Mouse (Mus musculus) stomach, embryonic 15.5 days (tissue): Measurements from ENCODE around the gene Bmper. TPM values are rescaled to one million over a fixed set of nuclear protein-coding genes. Genes with fewer than 3 reads are reported as not detected.

ENCODE experiments used
- ATAC-seq: fragments of 200-750 bp; cut with Nextera tagmentation; 2 replicates; pipeline ENCODE4 v1.8.0; 2017; ENCODE audit warnings: low read depth, moderate number of reproducible peaks, moderate TSS enrichment; ENCODE audit not compliant: insufficient read depth, low FRiP score
- H3K27ac ChIP-seq: fragments of 300-500 bp; sonication (generic); 2 replicates; pipeline ENCODE4 v1.5.1; 2015; ENCODE audit warnings: mild to moderate bottlenecking, inconsistent platforms
- H3K27me3 ChIP-seq: fragments of 300-500 bp; sonication (generic); replicated peaks from 2 replicates; pipeline ENCODE4 v1.6.1; 2015; ENCODE audit warnings: inconsistent platforms
- H3K36me3 ChIP-seq: fragments of 300-500 bp; sonication (generic); 2 replicates; pipeline ENCODE4 v1.6.1; 2015; ENCODE audit warnings: inconsistent platforms
- H3K4me1 ChIP-seq: fragments of 300-500 bp; sonication (generic); 2 replicates; pipeline ENCODE4 v1.6.1; 2015; ENCODE audit warnings: inconsistent platforms
- H3K4me2 ChIP-seq: fragments of 300-500 bp; sonication (generic); 2 replicates; pipeline ENCODE4 v1.6.1; 2015; ENCODE audit warnings: mild to moderate bottlenecking, inconsistent platforms
- H3K4me3 ChIP-seq: fragments of 300-500 bp; sonication (generic); replicated peaks from 2 replicates; pipeline ENCODE4 v1.5.1; 2015; ENCODE audit warnings: inconsistent platforms
- H3K9ac ChIP-seq: fragments of 300-500 bp; sonication (generic); 2 replicates; pipeline ENCODE4 v1.6.1; 2015; ENCODE audit warnings: inconsistent platforms
- H3K9me3 ChIP-seq: fragments of 300-500 bp; sonication (generic); 2 replicates; pipeline ENCODE4 v1.6.1; 2016; ENCODE audit warnings: inconsistent platforms
- WGBS: fragments of 180-500 bp; shearing (Covaris S2); methylation state at CpG from one replicate; pipeline ENCODE4 v1.1.7; 2015; 5-methylcytosine and 5-hydroxymethylcytosine counted together
- polyA plus RNA-seq: library from polyadenylated mRNA; unstranded; fragments of >200 nt; fragmentation: Nextera tagmentation; extraction: Ambion mirVana; gene quantifications from 2 replicates; pipeline ENCODE4 v1.2.1, GENCODE M21; 2015

Bmper gene
- polyA plus RNA-seq, 1 experiment from 2014 or later: 7.3 TPM

DNA sequence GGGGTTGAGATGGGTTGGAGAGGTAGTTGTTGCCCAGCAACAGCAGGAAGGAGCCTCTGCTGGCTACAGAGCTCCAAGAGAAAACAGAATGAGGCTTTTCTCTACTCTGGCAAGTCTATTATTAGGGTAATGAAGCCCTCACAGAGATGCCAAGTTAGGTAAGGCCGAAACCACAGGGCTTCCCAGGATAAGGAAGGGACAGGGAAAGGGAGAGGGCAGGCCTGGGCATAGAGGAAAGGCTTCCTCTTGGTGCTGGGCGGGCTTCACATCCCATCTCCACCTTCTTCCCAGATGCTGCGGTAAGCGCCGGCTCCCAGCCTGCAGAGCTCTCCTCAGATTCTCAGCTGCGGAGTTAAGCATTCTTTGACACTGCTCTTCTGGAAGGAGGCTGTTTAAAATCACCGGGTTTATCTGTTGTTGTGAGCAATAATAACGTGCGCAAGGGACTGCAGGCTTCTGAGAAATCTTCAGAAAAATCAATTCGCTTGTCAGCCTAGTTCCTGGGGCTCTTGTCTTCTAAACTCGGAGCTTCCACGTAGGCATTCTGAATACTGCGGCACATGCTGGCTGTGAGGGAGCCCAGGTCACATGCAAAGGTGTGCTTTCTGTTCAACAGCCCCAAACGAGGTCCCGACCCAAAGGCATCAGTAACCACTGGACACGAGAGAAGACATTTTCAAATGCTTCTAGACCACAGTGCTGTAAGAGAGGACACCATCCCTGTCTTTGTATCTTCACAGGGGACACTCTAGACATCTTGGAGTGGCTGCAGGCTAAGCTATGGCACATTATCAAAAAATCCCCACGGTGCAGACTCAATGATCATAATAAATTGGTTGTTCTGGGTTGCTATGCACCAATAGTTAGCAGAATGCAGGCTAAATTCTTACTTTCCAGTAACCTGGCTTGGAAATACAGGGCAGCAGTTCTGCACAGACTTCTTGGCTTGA lies 18.3 kb upstream of the Bmper start:
- 19% methylated on average over 17 of the region's 17 CpGs for WGBS
- Histone ChIP-seq H3K4me1 (no peaks in the 10 kb centered on the region), H3K9ac (no peak overlapping the region), H3K36me3 (no peaks in the 10 kb centered on the region), H3K4me2 (peak overlapping the region; percentile 1; the same call in 1 of the 2 replicates), H3K9me3 (no peaks in the 10 kb centered on the region), H3K4me3 (no peak overlapping the region), H3K27me3 (peaks cover 3% of the 10 kb centered on the region; the same call in 1 of the 2 replicates), H3K27ac (no peak overlapping the region)
- ATAC-seq: no peak

DNA sequence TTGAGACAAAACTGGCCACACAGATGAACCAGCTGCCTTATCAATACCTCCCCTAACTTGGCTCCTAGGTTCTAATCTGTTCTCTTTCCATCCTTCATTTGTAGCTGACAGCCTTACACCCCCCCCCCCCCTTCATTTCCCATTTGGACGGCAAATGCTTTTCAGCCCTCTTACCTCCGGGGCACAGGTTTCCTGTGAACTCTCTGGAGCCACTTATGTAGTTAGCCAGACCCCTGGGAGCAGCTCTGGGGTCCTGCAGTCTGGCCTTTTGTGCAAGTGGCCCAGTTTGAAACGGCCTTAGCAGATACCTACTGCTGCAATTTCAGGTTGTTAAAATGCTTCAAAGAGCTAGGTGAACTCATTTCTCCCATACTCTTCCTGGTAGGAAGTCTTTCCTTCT lies 17.6 kb upstream of the Bmper start:
- Histone ChIP-seq H3K4me1 (no peaks in the 10 kb centered on the region), H3K9me3 (no peaks in the 10 kb centered on the region), H3K9ac (no peak overlapping the region), H3K27me3 (peaks cover 3% of the 10 kb centered on the region; the same call in 1 of the 2 replicates), H3K36me3 (no peaks in the 10 kb centered on the region), H3K27ac (no peak overlapping the region), H3K4me3 (no peak overlapping the region), H3K4me2 (no peak overlapping the region)
- ATAC-seq: no peak
- WGBS: 33% methylated on average over 3 of the region's 3 CpGs

DNA sequence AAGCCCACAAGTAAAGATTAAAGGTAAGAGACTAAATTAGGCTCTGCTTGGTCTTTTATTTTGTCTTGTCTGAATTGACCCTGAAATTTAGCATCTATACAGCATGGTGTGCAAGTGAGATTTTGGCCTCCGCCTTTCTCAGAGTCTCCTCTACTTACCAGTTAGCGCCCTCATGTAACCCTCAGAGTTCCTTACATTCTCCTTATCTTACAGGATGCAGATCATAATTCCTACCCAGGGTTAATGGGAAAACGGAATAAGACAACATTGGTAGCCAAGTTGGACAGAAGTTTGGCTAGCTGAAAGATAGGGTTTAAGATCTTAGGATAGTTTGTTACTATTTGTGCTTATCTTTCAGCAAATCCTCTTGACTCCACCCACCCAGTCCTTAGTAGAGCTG lies 17.1 kb upstream of the Bmper start:
- H3K36me3 ChIP-seq: no peaks in the 10 kb centered on the region
- H3K27ac ChIP-seq: no peak overlapping the region
- 86% methylated on average over 3 of the region's 3 CpGs for WGBS
- no peak overlapping the region for H3K4me2 ChIP-seq
- no peak overlapping the region for H3K9ac ChIP-seq
- no peaks in the 10 kb centered on the region for H3K9me3 ChIP-seq
- H3K27me3 ChIP-seq: peaks cover 3% of the 10 kb centered on the region; the same call in 1 of the 2 replicates
- ATAC-seq: no peak
- H3K4me1 ChIP-seq: no peaks in the 10 kb centered on the region
- H3K4me3 ChIP-seq: no peak overlapping the region

DNA sequence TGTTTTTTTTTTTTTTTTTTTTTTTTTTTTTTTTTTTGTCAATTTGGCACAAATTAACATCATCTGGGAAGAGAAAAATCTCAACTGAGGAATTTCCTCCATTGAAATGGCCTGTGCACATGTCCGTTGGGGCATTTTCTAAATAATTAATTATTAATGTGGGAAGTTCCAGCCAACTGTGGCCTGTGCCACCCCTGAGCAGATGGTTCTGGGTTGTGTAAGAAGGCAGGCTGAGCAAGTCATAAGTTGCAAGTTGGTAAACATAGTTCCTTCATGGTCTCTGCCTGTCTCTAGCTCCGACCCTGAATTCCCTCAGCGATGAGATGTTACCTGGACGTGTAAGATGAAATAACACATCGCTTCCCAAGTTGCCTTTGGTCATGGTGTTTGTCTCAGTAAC lies 16.7 kb upstream of the Bmper start:
- Histone ChIP-seq H3K4me2 (no peak overlapping the region), H3K4me1 (no peaks in the 10 kb centered on the region), H3K9ac (no peak overlapping the region), H3K36me3 (no peaks in the 10 kb centered on the region), H3K27ac (no peak overlapping the region), H3K27me3 (peaks cover 3% of the 10 kb centered on the region; the same call in 1 of the 2 replicates), H3K9me3 (no peaks in the 10 kb centered on the region), H3K4me3 (no peak overlapping the region)
- ATAC-seq: no peak
- 88% methylated on average over 5 of the region's 5 CpGs for WGBS

DNA sequence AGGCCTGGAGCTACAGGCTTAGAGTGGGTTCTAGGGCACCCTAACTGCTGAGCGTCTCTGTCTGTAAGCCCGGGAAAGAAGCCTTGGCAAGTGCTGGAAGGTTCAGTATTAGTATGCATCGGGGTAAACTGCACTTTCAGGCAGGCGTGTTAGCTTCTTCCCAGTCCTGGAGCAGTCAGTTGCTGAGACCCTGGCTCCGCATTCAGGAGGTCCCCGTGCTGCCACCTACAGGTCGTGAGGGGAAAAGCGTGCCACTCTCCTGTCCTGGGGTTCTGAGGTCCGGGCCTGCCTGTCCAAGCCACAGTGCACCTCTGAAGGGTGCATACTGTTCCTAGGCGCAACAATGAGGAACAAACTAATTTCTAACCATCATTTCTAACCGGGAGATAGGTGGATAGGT lies 10.6 kb upstream of the Bmper start:
- Histone ChIP-seq H3K9ac (no peak overlapping the region), H3K27ac (no peak overlapping the region), H3K4me1 (no peaks in the 10 kb centered on the region), H3K9me3 (no peaks in the 10 kb centered on the region), H3K4me3 (no peak overlapping the region), H3K4me2 (no peak overlapping the region), H3K36me3 (no peaks in the 10 kb centered on the region), H3K27me3 (no peaks in the 10 kb centered on the region; the same call in 1 of the 2 replicates)
- 7% methylated on average over 11 of the region's 11 CpGs for WGBS
- peak; percentile 73; the same call in 1 of the 2 replicates for ATAC-seq

DNA sequence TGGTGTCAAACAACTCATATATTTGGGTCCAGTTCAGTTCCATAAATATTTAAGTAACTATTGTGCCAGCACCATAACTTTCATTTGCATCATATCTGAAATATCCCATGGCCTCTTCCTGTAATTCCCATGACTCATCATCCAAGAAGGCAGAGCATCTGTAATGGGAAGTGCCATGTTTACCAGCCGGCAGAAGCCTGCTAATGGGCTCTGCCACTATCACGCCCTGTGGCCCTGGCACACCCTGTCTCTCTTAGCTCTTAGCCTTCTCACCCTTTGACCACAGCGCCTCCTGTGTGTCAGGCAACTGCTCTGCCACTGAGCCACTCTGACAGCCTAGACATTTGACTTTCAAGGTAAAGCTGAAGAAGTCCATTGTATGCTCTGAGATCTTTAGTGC lies 3.1 kb upstream of the Bmper start:
- WGBS: 59% methylated on average over 3 of the region's 3 CpGs
- Histone ChIP-seq H3K4me3 (no peak overlapping the region), H3K36me3 (no peaks in the 10 kb centered on the region), H3K4me1 (peaks cover 6% of the 10 kb centered on the region; the same call in 1 of the 2 replicates), H3K27me3 (peaks cover 19% of the 10 kb centered on the region), H3K9me3 (no peaks in the 10 kb centered on the region), H3K9ac (no peak overlapping the region), H3K27ac (no peak overlapping the region), H3K4me2 (no peak overlapping the region)
- no peak for ATAC-seq

DNA sequence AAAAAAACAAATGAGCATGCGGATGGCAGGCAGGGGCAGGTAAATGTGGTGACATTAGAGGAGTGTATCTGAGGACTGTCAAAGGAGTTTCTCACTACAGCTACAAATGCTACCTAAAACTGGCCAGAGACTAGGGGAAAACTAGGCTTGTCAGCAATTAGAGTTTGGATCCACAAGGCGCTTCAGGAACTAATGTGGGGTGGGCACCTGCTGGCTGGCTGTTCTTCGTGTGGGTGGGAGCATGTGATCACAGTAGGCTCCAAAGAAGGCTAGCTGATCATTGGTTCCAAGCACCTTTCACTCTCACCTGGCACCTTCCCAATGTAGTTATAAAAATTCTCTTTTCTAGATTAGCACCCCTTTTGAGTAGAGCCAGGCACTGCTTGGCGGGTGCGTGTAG lies 900 bp upstream of the Bmper start:
- 24% methylated on average over 5 of the region's 5 CpGs for WGBS

DNA sequence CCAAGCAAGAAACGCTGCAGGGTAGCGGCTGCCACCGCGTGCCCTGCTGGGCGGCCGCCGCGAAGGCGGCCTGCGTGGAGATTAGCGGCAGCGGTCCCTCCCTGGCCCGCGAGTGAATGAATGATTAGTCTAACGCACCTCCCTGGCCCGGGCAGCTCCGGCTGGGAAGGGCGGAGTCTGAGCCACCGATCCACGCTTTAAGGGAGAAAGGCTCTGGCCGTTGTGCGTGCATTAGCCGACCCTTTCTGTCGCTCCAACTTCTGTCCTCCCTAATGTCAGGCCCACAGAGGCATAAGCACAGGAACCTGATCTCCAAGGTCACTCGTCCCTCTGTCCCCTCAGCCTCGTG lies 410 bp upstream of the Bmper start:
- H3K36me3 ChIP-seq: no peaks in the 10 kb centered on the region
- ATAC-seq: peak; percentile 69
- peak overlapping the region; percentile 64 for H3K4me3 ChIP-seq
- H3K9ac ChIP-seq: peak overlapping the region; percentile 46; the same call in 1 of the 2 replicates
- H3K27me3 ChIP-seq: peaks cover 34% of the 10 kb centered on the region
- no peaks in the 10 kb centered on the region for H3K9me3 ChIP-seq
- H3K4me2 ChIP-seq: peak overlapping the region; percentile 97
- 1% methylated on average over 26 of the region's 26 CpGs for WGBS
- H3K27ac ChIP-seq: peak overlapping the region; percentile 54; the same call in 1 of the 2 replicates
- H3K4me1 ChIP-seq: peaks cover 6% of the 10 kb centered on the region; the same call in 1 of the 2 replicates

More for the DNA sequence above, 900 bp upstream of the Bmper start:
- peaks cover 34% of the 10 kb centered on the region for H3K27me3 ChIP-seq
- H3K9me3 ChIP-seq: no peaks in the 10 kb centered on the region
- ATAC-seq: 0 out of 2 replicates have a peak, but pooled peaks have one; percentile 6
- no peak overlapping the region for H3K27ac ChIP-seq
- peak overlapping the region; percentile 64 for H3K4me3 ChIP-seq
- H3K4me1 ChIP-seq: peaks cover 6% of the 10 kb centered on the region; the same call in 1 of the 2 replicates
- no peak overlapping the region for H3K9ac ChIP-seq
- peak overlapping the region; percentile 97 for H3K4me2 ChIP-seq
- no peaks in the 10 kb centered on the region for H3K36me3 ChIP-seq

DNA sequence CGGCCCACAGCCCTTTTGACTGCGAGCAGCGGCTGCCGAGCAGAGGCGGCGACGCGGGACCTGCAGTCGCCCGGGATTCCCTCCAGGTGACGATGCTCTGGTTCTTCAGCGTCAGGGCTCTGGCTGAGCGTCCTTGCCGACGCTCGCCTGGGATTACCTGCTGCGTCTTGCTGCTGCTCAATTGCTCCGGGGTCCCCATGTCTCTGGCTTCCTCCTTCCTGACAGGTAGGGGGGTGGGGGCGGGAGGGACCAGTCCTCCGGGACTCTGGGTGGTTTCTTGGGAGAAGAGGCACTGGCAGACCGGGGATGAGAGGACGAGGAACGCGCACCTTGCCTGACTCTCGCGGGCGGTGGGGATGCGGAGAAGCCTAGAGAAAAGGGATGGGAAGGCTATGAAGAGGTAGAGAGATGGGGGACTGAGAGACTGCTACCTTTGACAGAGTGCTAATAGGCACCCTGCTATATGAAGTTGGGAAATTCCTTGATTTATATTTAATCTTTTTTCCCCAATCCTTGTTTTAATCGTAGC lies 737 bp downstream of the Bmper start:
- Histone ChIP-seq H3K4me2 (peak overlapping the region; percentile 97), H3K27ac (peak overlapping the region; percentile 54; the same call in 1 of the 2 replicates), H3K9ac (peak overlapping the region; percentile 46), H3K4me1 (peaks cover 6% of the 10 kb centered on the region; the same call in 1 of the 2 replicates), H3K27me3 (peaks cover 34% of the 10 kb centered on the region), H3K36me3 (no peaks in the 10 kb centered on the region), H3K9me3 (no peaks in the 10 kb centered on the region), H3K4me3 (peak overlapping the region; percentile 64)
- no peak for ATAC-seq
- WGBS: under 1% methylated on average over 29 of the region's 29 CpGs

DNA sequence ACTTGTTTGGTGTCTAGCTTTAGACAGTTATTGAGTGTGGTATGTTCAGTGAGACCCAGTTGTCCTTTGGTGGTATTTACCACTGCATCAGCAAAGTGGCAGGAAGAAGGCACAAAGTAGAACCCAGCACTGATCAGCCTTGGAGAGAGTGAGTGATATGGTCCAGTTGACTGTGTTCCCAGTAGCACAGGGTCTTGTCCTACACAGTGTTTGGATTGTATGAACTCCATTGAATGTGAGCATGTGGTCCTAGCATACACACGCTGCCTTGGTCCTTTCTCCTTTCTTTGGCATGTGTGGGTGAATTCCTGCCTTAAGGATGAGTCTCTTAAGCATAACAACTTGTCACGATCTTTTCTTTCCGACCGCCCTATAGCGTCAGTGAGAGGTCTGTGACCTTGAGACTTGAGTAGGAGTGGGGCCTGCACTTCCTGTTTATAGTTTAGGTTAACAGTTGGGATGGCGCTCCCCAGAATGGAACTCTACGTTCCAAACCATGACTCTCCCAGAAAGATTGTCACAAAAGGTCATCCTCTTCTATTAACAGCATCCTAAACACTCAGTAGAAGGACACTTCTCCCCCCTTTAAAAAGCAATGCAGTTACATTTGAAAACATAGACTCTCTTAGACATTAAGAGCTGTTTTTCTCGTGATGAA lies 10.7 kb downstream of the Bmper start:
- no peak overlapping the region for H3K27ac ChIP-seq
- ATAC-seq: no peak
- no peak overlapping the region for H3K4me2 ChIP-seq

DNA sequence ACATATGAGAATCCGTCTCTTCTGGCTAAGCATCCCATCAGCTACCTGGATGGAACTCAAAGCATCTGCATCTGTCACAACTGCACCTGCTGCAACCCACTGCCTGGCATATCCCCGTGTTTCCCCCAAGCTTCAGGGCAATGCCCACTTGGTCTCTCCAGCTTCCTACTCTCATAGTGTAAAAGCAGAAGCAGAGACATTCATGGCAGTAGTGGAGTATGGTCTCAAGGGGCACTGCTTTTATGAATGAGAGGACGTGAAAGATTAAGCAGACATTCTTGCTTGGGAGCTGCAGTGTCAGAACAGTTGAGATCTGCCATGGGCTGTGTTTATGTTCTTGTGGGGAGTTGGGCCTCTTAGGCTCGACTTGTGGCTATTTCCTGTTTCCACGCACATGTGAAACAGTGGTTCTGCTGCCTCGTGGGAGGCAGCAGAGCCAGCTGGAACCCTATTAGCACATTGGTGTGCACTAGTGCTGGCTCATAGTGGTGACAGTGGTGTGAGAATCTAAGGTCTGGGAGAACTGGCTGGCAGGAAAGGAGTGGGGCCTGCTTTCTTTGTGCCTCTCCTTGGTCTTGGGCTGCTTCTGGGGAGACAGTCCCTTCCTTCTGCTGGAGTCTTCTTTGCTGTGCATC lies 12.6 kb downstream of the Bmper start:
- 40% methylated on average over 6 of the region's 6 CpGs for WGBS
- Histone ChIP-seq H3K9me3 (no peaks in the 10 kb centered on the region), H3K4me1 (peaks cover 7% of the 10 kb centered on the region; the same call in 1 of the 2 replicates), H3K4me2 (no peak overlapping the region), H3K36me3 (no peaks in the 10 kb centered on the region), H3K27me3 (no peaks in the 10 kb centered on the region), H3K27ac (no peak overlapping the region), H3K4me3 (no peak overlapping the region), H3K9ac (no peak overlapping the region)
- ATAC-seq: no peak

More for the DNA sequence above, 10.7 kb downstream of the Bmper start:
- peaks cover 7% of the 10 kb centered on the region; the same call in 1 of the 2 replicates for H3K4me1 ChIP-seq
- H3K9me3 ChIP-seq: no peaks in the 10 kb centered on the region
- H3K27me3 ChIP-seq: no peaks in the 10 kb centered on the region
- WGBS: 62% methylated on average over 8 of the region's 8 CpGs
- no peak overlapping the region for H3K4me3 ChIP-seq
- no peaks in the 10 kb centered on the region for H3K36me3 ChIP-seq
- H3K9ac ChIP-seq: no peak overlapping the region
